Mouse (Mus musculus) olfactory bulb, adult 2 months (tissue): ENCODE measurements around the gene Slc25a27. TPM values are rescaled to one million over a fixed set of nuclear protein-coding genes. Genes with fewer than 3 reads are reported as not detected.

Experiments
- H3K27ac ChIP-seq: fragments of 200-500 bp; 2 replicates; pipeline ENCODE4 v1.5.1; 2012; ENCODE audit warnings: low read depth, low read length; ENCODE audit not compliant: insufficient read depth
- H3K4me1 ChIP-seq: fragments of 200-500 bp; 2 replicates; pipeline ENCODE4 v1.6.1; 2012; ENCODE audit warnings: low read length; ENCODE audit not compliant: control insufficient read depth, insufficient read depth
- H3K4me3 ChIP-seq: fragments of 200-500 bp; 2 replicates; pipeline ENCODE4 v1.5.1; 2012; ENCODE audit warnings: mild to moderate bottlenecking, low read depth, low read length, moderate library complexity; ENCODE audit not compliant: insufficient read depth
- CTCF ChIP-seq: fragments of 200-500 bp; IDR thresholded peaks from 2 replicates; pipeline ENCODE4 v1.5.1; 2012; ENCODE audit warnings: low read depth, mild to moderate bottlenecking, low read length, moderate library complexity; ENCODE audit not compliant: insufficient read depth
- POLR2A ChIP-seq: fragments of 200-500 bp; IDR thresholded peaks from 2 replicates; pipeline ENCODE4 v1.6.1; 2012; ENCODE audit warnings: mild to moderate bottlenecking, low read depth, low read length, moderate library complexity; ENCODE audit not compliant: insufficient read depth
- WGBS: fragments of 180-500 bp; shearing (Covaris S2); methylation state at CpG from one replicate; pipeline ENCODE4 v1.1.7; 2018; 5-methylcytosine and 5-hydroxymethylcytosine counted together
- polyA plus RNA-seq: library from polyadenylated mRNA; stranded (reverse); fragments of >200 nt; gene quantifications from 2 replicates; pipeline ENCODE4 v1.2.4, GENCODE M21; 2012; ENCODE audit warnings: low replicate concordance; ENCODE audit not compliant: missing spikeins, insufficient read depth, insufficient read length

Slc25a27 gene
- not detected in 2 replicates for polyA plus RNA-seq

- TF ChIP-seq CTCF (no peak), POLR2A (no peak)
- Histone ChIP-seq H3K4me1 (peaks cover 5% of the 10 kb centered on the region; the same call in 1 of the 2 replicates), H3K27ac (peak within 1 kb of the TSS; percentile 35), H3K4me3 (peak within 1 kb of the TSS; percentile 100)
- 1% methylated on average over 41 of the region's 41 CpGs for WGBS
Measured at GRCm38 (mm10) chr17:43666576-43667289, at the start of gene Slc25a27. Gene Slc25a27 (minus strand): TSS chr17:43667214.

GRCm38 (mm10) chr17:43716601-43717000 lies 49.6 kb upstream of the Slc25a27 start:
- 82% methylated on average over 7 of the region's 7 CpGs for WGBS
- TF ChIP-seq CTCF: no peak
- no peak for TF ChIP-seq POLR2A
- Histone ChIP-seq H3K27ac (no peak overlapping the region), H3K4me3 (no peak overlapping the region), H3K4me1 (no peaks in the 10 kb centered on the region)

GRCm38 (mm10) chr17:43714191-43714590 lies 47.2 kb upstream of the Slc25a27 start:
- WGBS: 42% methylated on average over 3 of the region's 3 CpGs
- TF ChIP-seq POLR2A (no peak), CTCF (no peak)
- no peaks in the 10 kb centered on the region for H3K4me1 ChIP-seq
- H3K4me3 ChIP-seq: no peak overlapping the region
- no peak overlapping the region for H3K27ac ChIP-seq

- no peak for TF ChIP-seq CTCF
- TF ChIP-seq POLR2A: no peak
- Histone ChIP-seq H3K4me1 (no peaks in the 10 kb centered on the region), H3K4me3 (no peak overlapping the region), H3K27ac (no peak overlapping the region)
- 77% methylated on average over 7 of the region's 7 CpGs for WGBS
Measured at GRCm38 (mm10) chr17:43711557-43712352, 44.7 kb upstream of the Slc25a27 start.

- H3K4me3 ChIP-seq: no peak overlapping the region
- WGBS: 73% methylated on average over 3 of the region's 3 CpGs
- H3K4me1 ChIP-seq: no peaks in the 10 kb centered on the region
- TF ChIP-seq POLR2A: no peak
- no peak for TF ChIP-seq CTCF
- no peak overlapping the region for H3K27ac ChIP-seq
Measured at GRCm38 (mm10) chr17:43707254-43707653, 40.2 kb upstream of the Slc25a27 start.

GRCm38 (mm10) chr17:43706749-43707148 lies 39.7 kb upstream of the Slc25a27 start:
- WGBS: 97% methylated on average over 3 of the region's 3 CpGs
- TF ChIP-seq POLR2A: no peak
- no peak for TF ChIP-seq CTCF
- no peak overlapping the region for H3K4me3 ChIP-seq
- no peak overlapping the region for H3K27ac ChIP-seq
- H3K4me1 ChIP-seq: no peaks in the 10 kb centered on the region

GRCm38 (mm10) chr17:43704216-43704930 lies 37.4 kb upstream of the Slc25a27 start:
- TF ChIP-seq POLR2A: no peak
- TF ChIP-seq CTCF: no peak
- H3K4me1 ChIP-seq: no peaks in the 10 kb centered on the region
- H3K4me3 ChIP-seq: no peak overlapping the region
- WGBS: 86% methylated on average over 12 of the region's 12 CpGs
- no peak overlapping the region for H3K27ac ChIP-seq

- H3K4me3 ChIP-seq: no peak overlapping the region
- WGBS: 63% methylated on average over 6 of the region's 6 CpGs
- no peak for TF ChIP-seq POLR2A
- TF ChIP-seq CTCF: peak; percentile 41; the same call in 1 of the 2 replicates
- H3K4me1 ChIP-seq: 0 out of 2 replicates have a peak, but pooled peaks cover 2% of the 10 kb centered on the region
- no peak overlapping the region for H3K27ac ChIP-seq
Measured at GRCm38 (mm10) chr17:43701060-43701459, 34.0 kb upstream of the Slc25a27 start.

GRCm38 (mm10) chr17:43698997-43699649 lies 32.1 kb upstream of the Slc25a27 start:
- Histone ChIP-seq H3K4me1 (0 out of 2 replicates have a peak, but pooled peaks cover 2% of the 10 kb centered on the region), H3K4me3 (no peak overlapping the region), H3K27ac (no peak overlapping the region)
- no peak for TF ChIP-seq POLR2A
- TF ChIP-seq CTCF: peak; percentile 28; the same call in 1 of the 2 replicates
- 26% methylated on average over 14 of the region's 14 CpGs for WGBS
